Mouse (Mus musculus): ENCODE data around the gene Elavl2.

DNA sequence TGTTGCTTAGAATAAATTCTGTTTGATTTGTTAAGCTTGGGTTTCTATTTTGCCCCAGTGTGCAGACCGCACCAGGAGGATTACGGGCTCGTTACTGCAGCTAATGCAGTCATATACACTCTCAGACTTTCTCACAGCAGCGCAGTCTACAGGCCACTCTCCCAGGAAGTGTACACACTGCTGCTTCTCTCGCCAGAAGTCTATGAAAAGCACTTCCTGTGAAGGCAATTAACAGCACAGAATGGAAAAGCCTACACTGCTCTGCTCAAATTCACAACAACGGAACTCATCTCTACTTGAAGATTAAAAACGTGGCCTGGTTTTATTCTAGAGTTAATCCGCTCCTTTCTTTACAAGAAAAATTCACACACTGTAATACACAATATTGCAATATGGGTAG lies 137.7 kb downstream of the Elavl2 start:
- no peak for TF ChIP-seq POLR2A (IDR thresholded peaks at IDR 0.05; ENCODE audit: low read depth, low read length)
- no peak for TF ChIP-seq CTCF (IDR thresholded peaks at IDR 0.05; ENCODE audit: borderline replicate concordance, insufficient read depth, low read length)

Measured in embryonic fibroblast, embryonic 13.5 days (primary cell).